Mouse (Mus musculus): Measurements from ENCODE around the gene Ybx2. TPM values are rescaled to one million over a fixed set of nuclear protein-coding genes. Genes with fewer than 3 reads are reported as not detected.

Gene Ybx2
- polyA plus RNA-seq, 1 experiment, result 20.0 TPM

- 0 out of 2 replicates have a peak, but pooled peaks have one; percentile 36 for TF ChIP-seq CTCF (IDR thresholded peaks at IDR 0.05; ENCODE audit: borderline replicate concordance, control insufficient read depth, extremely low read depth, insufficient read depth, low read length, poor library complexity)
- TF ChIP-seq POLR2A (IDR thresholded peaks at IDR 0.05; ENCODE audit: control insufficient read depth, extremely low read depth, insufficient read depth, low read length, poor library complexity), result no peak
- WGBS, result 0% methylated on average over 43 of the region's 43 CpGs
- Histone ChIP-seq H3K4me3 (ENCODE audit: control insufficient read depth, insufficient read depth, low read length) (peak within 1 kb of the TSS; percentile 59), H3K27me3 (ENCODE audit: control insufficient read depth, insufficient read depth, low read length) (no peaks in the 10 kb centered on the region), H3K4me1 (replicated peaks; ENCODE audit: control insufficient read depth, insufficient read depth, low read length) (peaks cover 14% of the 10 kb centered on the region), H3K27ac (ENCODE audit: control insufficient read depth, insufficient read depth, low read length) (peak within 1 kb of the TSS; percentile 68), H3K36me3 (ENCODE audit: control insufficient read depth, insufficient read depth, low read length) (peaks cover 19% of the 10 kb centered on the region)
- no peak for DNase-seq
Observed at GRCm38 (mm10) chr11:69981141-69981762, 45.7 kb downstream of the Ybx2 start, which contains the start of gene Ctdnep1. Gene Ctdnep1 (plus strand): TSS chr11:69981156.

- Histone ChIP-seq H3K27me3 (ENCODE audit: control insufficient read depth, insufficient read depth, low read length) (no peaks in the 10 kb centered on the region), H3K4me3 (ENCODE audit: control insufficient read depth, insufficient read depth, low read length) (peak within 1 kb of the TSS; percentile 59), H3K4me1 (replicated peaks; ENCODE audit: control insufficient read depth, insufficient read depth, low read length) (peaks cover 14% of the 10 kb centered on the region), H3K36me3 (ENCODE audit: control insufficient read depth, insufficient read depth, low read length) (peaks cover 24% of the 10 kb centered on the region), H3K27ac (ENCODE audit: control insufficient read depth, insufficient read depth, low read length) (no peak within 1 kb of the TSS)
- WGBS, result 66% methylated on average over 8 of the region's 8 CpGs
- no peak for DNase-seq
- TF ChIP-seq POLR2A (IDR thresholded peaks at IDR 0.05; ENCODE audit: control insufficient read depth, extremely low read depth, insufficient read depth, low read length, poor library complexity) (no peak), CTCF (IDR thresholded peaks at IDR 0.05; ENCODE audit: borderline replicate concordance, control insufficient read depth, extremely low read depth, insufficient read depth, low read length, poor library complexity) (no peak)
Observed at GRCm38 (mm10) chr11:69982225-69982624, 46.6 kb downstream of the Ybx2 start, which contains the start of gene Elp5. Gene Elp5 (minus strand): TSS chr11:69982517.

GRCm38 (mm10) chr11:69982877-69983276, 47.3 kb downstream of the Ybx2 start:
- Histone ChIP-seq H3K4me1 (replicated peaks; ENCODE audit: control insufficient read depth, insufficient read depth, low read length) (peaks cover 14% of the 10 kb centered on the region), H3K27me3 (ENCODE audit: control insufficient read depth, insufficient read depth, low read length) (no peaks in the 10 kb centered on the region), H3K36me3 (ENCODE audit: control insufficient read depth, insufficient read depth, low read length) (peaks cover 28% of the 10 kb centered on the region), H3K4me3 (ENCODE audit: control insufficient read depth, insufficient read depth, low read length) (no peak overlapping the region), H3K27ac (ENCODE audit: control insufficient read depth, insufficient read depth, low read length) (no peak overlapping the region)
- no peak for DNase-seq
- 72% methylated on average over 5 of the region's 5 CpGs for WGBS
- TF ChIP-seq POLR2A (IDR thresholded peaks at IDR 0.05; ENCODE audit: control insufficient read depth, extremely low read depth, insufficient read depth, low read length, poor library complexity) (no peak), CTCF (IDR thresholded peaks at IDR 0.05; ENCODE audit: borderline replicate concordance, control insufficient read depth, extremely low read depth, insufficient read depth, low read length, poor library complexity) (no peak)

- no peak for TF ChIP-seq POLR2A (IDR thresholded peaks at IDR 0.05; ENCODE audit: control insufficient read depth, extremely low read depth, insufficient read depth, low read length, poor library complexity)
- TF ChIP-seq CTCF (IDR thresholded peaks at IDR 0.05; ENCODE audit: borderline replicate concordance, control insufficient read depth, extremely low read depth, insufficient read depth, low read length, poor library complexity), result no peak
Observed at GRCm38 (mm10) chr11:69983377-69983776, 47.8 kb downstream of the Ybx2 start.

GRCm38 (mm10) chr11:69984431-69984830, 48.8 kb downstream of the Ybx2 start:
- H3K4me1 ChIP-seq (replicated peaks; ENCODE audit: control insufficient read depth, insufficient read depth, low read length), result peaks cover 14% of the 10 kb centered on the region

More at GRCm38 (mm10) chr11:69983377-69983776, 47.8 kb downstream of the Ybx2 start:
- H3K4me1 ChIP-seq (replicated peaks; ENCODE audit: control insufficient read depth, insufficient read depth, low read length), result peaks cover 14% of the 10 kb centered on the region
- WGBS, result 94% methylated on average over 4 of the region's 4 CpGs
- no peaks in the 10 kb centered on the region for H3K27me3 ChIP-seq (ENCODE audit: control insufficient read depth, insufficient read depth, low read length)
- no peak for DNase-seq
- no peak overlapping the region for H3K4me3 ChIP-seq (ENCODE audit: control insufficient read depth, insufficient read depth, low read length)
- peaks cover 33% of the 10 kb centered on the region for H3K36me3 ChIP-seq (ENCODE audit: control insufficient read depth, insufficient read depth, low read length)
- no peak overlapping the region for H3K27ac ChIP-seq (ENCODE audit: control insufficient read depth, insufficient read depth, low read length)

GRCm38 (mm10) chr11:69989949-69990348, 54.4 kb downstream of the Ybx2 start:
- no peak for DNase-seq
- TF ChIP-seq POLR2A (IDR thresholded peaks at IDR 0.05; ENCODE audit: control insufficient read depth, extremely low read depth, insufficient read depth, low read length, poor library complexity) (no peak), CTCF (IDR thresholded peaks at IDR 0.05; ENCODE audit: borderline replicate concordance, control insufficient read depth, extremely low read depth, insufficient read depth, low read length, poor library complexity) (no peak)
- no peaks in the 10 kb centered on the region for H3K27me3 ChIP-seq (ENCODE audit: control insufficient read depth, insufficient read depth, low read length)
- no peak overlapping the region for H3K4me3 ChIP-seq (ENCODE audit: control insufficient read depth, insufficient read depth, low read length)
- H3K27ac ChIP-seq (ENCODE audit: control insufficient read depth, insufficient read depth, low read length), result no peak overlapping the region
- WGBS, result 97% methylated on average over 8 of the region's 8 CpGs
- H3K36me3 ChIP-seq (ENCODE audit: control insufficient read depth, insufficient read depth, low read length), result peaks cover 37% of the 10 kb centered on the region
- H3K4me1 ChIP-seq (replicated peaks; ENCODE audit: control insufficient read depth, insufficient read depth, low read length), result peaks cover 8% of the 10 kb centered on the region

More at GRCm38 (mm10) chr11:69984431-69984830, 48.8 kb downstream of the Ybx2 start:
- Histone ChIP-seq H3K27ac (ENCODE audit: control insufficient read depth, insufficient read depth, low read length) (no peak overlapping the region), H3K36me3 (ENCODE audit: control insufficient read depth, insufficient read depth, low read length) (peaks cover 43% of the 10 kb centered on the region), H3K27me3 (ENCODE audit: control insufficient read depth, insufficient read depth, low read length) (no peaks in the 10 kb centered on the region), H3K4me3 (ENCODE audit: control insufficient read depth, insufficient read depth, low read length) (no peak overlapping the region)
- no peak for DNase-seq
- 96% methylated on average over 8 of the region's 8 CpGs for WGBS
- TF ChIP-seq POLR2A (IDR thresholded peaks at IDR 0.05; ENCODE audit: control insufficient read depth, extremely low read depth, insufficient read depth, low read length, poor library complexity) (no peak), CTCF (IDR thresholded peaks at IDR 0.05; ENCODE audit: borderline replicate concordance, control insufficient read depth, extremely low read depth, insufficient read depth, low read length, poor library complexity) (no peak)

Other genes starting within 250 kb of the Ybx2 start
- gene Tnfsf12, start 239.9 kb upstream of the Ybx2 start, polyA plus RNA-seq (2012; rRNA removed), result 12.2 and 16.3 TPM in 2 replicates
- gene Tnfsfm13, start 239.7 kb upstream of the Ybx2 start, polyA plus RNA-seq (2012; rRNA removed), result 2.7 and 3.4 TPM in 2 replicates
- gene Polr2a, start 177.2 kb upstream of the Ybx2 start, polyA plus RNA-seq (2012; rRNA removed), result 113 and 125 TPM in 2 replicates
- 0.08 and 0.29 TPM in 2 replicates for gene Slc35g3, start 173.8 kb upstream of the Ybx2 start, polyA plus RNA-seq (2012; rRNA removed)
- gene Zbtb4, start 169.9 kb upstream of the Ybx2 start, polyA plus RNA-seq (2012; rRNA removed), result 32.2 and 35.6 TPM in 2 replicates
- 12.9 and 15.7 TPM in 2 replicates for gene Chrnb1, start 139.9 kb upstream of the Ybx2 start, polyA plus RNA-seq (2012; rRNA removed)
- gene Fgf11, start 133.9 kb upstream of the Ybx2 start, polyA plus RNA-seq (2012; rRNA removed), result 1.7 and 2.4 TPM in 2 replicates
- 4.7 and 5.1 TPM in 2 replicates for gene Tmem102, start 130.2 kb upstream of the Ybx2 start, polyA plus RNA-seq (2012; rRNA removed)
- gene Gm39566, start 120.5 kb upstream of the Ybx2 start, polyA plus RNA-seq (2012; rRNA removed), result 0.05 TPM in 1 of 2 replicates, not detected in the other
- gene Spem2, start 117.3 kb upstream of the Ybx2 start, polyA plus RNA-seq (2012; rRNA removed), result 0.22 TPM in 1 of 2 replicates, not detected in the other
- 0.20 and 0.61 TPM in 2 replicates for gene Spem1, start 113.6 kb upstream of the Ybx2 start, polyA plus RNA-seq (2012; rRNA removed)
- gene Nlgn2, start 98.0 kb upstream of the Ybx2 start, polyA plus RNA-seq (2012; rRNA removed), result 14.4 and 15.3 TPM in 2 replicates
- gene Tmem256, start 97.3 kb upstream of the Ybx2 start, polyA plus RNA-seq (2012; rRNA removed), result 160 and 224 TPM in 2 replicates
- gene Plscr3, start 89.4 kb upstream of the Ybx2 start, polyA plus RNA-seq (2012; rRNA removed), result 132 and 142 TPM in 2 replicates
- 2.6 and 3.1 TPM in 2 replicates for gene Tnk1, start 77.1 kb upstream of the Ybx2 start, polyA plus RNA-seq (2012; rRNA removed)
- gene Tmem95, start 57.8 kb upstream of the Ybx2 start, polyA plus RNA-seq (2012; rRNA removed), result not detected in 2 replicates
- gene Kctd11, start 54.4 kb upstream of the Ybx2 start, polyA plus RNA-seq (2012; rRNA removed), result 6.2 and 8.0 TPM in 2 replicates
- 405 and 462 TPM in 2 replicates for gene Acap1, start 40.3 kb upstream of the Ybx2 start, polyA plus RNA-seq (2012; rRNA removed)
- 7.1 and 10.2 TPM in 2 replicates for gene 2810408A11Rik, start 34.8 kb upstream of the Ybx2 start, polyA plus RNA-seq (2012; rRNA removed)
- 85.3 and 90.7 TPM in 2 replicates for gene Neurl4, start 34.7 kb upstream of the Ybx2 start, polyA plus RNA-seq (2012; rRNA removed)
- gene Gps2, start 21.9 kb upstream of the Ybx2 start, polyA plus RNA-seq (2012; rRNA removed), result 236 and 272 TPM in 2 replicates
- gene Eif5a, start 13.8 kb upstream of the Ybx2 start, polyA plus RNA-seq (2012; rRNA removed), result 618 and 719 TPM in 2 replicates
- 36.3 and 58.9 TPM in 2 replicates for gene Slc2a4, start 12.4 kb downstream of the Ybx2 start, polyA plus RNA-seq (2012; rRNA removed)
- 6.0 and 6.5 TPM in 2 replicates for gene Cldn7, start 29.0 kb downstream of the Ybx2 start, polyA plus RNA-seq (2012; rRNA removed)
- gene Ctdnep1, start 45.4 kb downstream of the Ybx2 start, polyA plus RNA-seq (2012; rRNA removed), result 133 and 148 TPM in 2 replicates
- 69.4 and 75.3 TPM in 2 replicates for gene Elp5, start 46.7 kb downstream of the Ybx2 start, polyA plus RNA-seq (2012; rRNA removed)
- gene Gabarap, start 55.3 kb downstream of the Ybx2 start, polyA plus RNA-seq (2012; rRNA removed), result 270 and 395 TPM in 2 replicates
- gene Phf23, start 60.0 kb downstream of the Ybx2 start, polyA plus RNA-seq (2012; rRNA removed), result 36.5 and 43.4 TPM in 2 replicates
- gene Dvl2, start 64.8 kb downstream of the Ybx2 start, polyA plus RNA-seq (2012; rRNA removed), result 52.4 and 55.7 TPM in 2 replicates
- 88.5 and 110 TPM in 2 replicates for gene Acadvl, start 79.6 kb downstream of the Ybx2 start, polyA plus RNA-seq (2012; rRNA removed)
- 71.7 and 72.1 TPM in 2 replicates for gene Dlg4, start 81.1 kb downstream of the Ybx2 start, polyA plus RNA-seq (2012; rRNA removed)
- gene Asgr1, start 118.3 kb downstream of the Ybx2 start, polyA plus RNA-seq (2012; rRNA removed), result 1.3 TPM in 1 of 2 replicates, not detected in the other
- gene Asgr2, start 156.8 kb downstream of the Ybx2 start, polyA plus RNA-seq (2012; rRNA removed), result 0.65 and 1.2 TPM in 2 replicates
- 6.4 and 6.8 TPM in 2 replicates for gene Mgl2, start 194.5 kb downstream of the Ybx2 start, polyA plus RNA-seq (2012; rRNA removed)
- gene Clec10a, start 220.4 kb downstream of the Ybx2 start, polyA plus RNA-seq (2012; rRNA removed), result 4.1 and 4.6 TPM in 2 replicates

Data from thymus, adult 2 months (tissue).